Mouse (Mus musculus) midbrain, embryonic 10.5 days (tissue): Measurements from ENCODE around the gene 2010300C02Rik. TPM values are rescaled to one million over a fixed set of nuclear protein-coding genes. Genes with fewer than 3 reads are reported as not detected.

Experiments
- DNase-seq: peaks from one replicate; pipeline ENCODE4 v3.0.0-alpha.2; 2017; ENCODE audit warnings: low spot score
- H3K27ac ChIP-seq: fragments of 300-500 bp; sonication (generic); replicated peaks from 2 replicates; pipeline ENCODE4 v1.5.1; 2016; ENCODE audit warnings: mild to moderate bottlenecking
- H3K27me3 ChIP-seq: fragments of 300-500 bp; sonication (generic); 2 replicates; pipeline ENCODE4 v1.6.1; 2016; ENCODE audit warnings: low read depth, mild to moderate bottlenecking; ENCODE audit not compliant: poor library complexity, severe bottlenecking
- H3K36me3 ChIP-seq: fragments of 300-500 bp; sonication (generic); 2 replicates; pipeline ENCODE4 v1.6.1; 2016; ENCODE audit warnings: mild to moderate bottlenecking, moderate library complexity
- H3K4me1 ChIP-seq: fragments of 300-500 bp; sonication (generic); 2 replicates; pipeline ENCODE4 v1.6.1; 2016
- H3K4me3 ChIP-seq: fragments of 300-500 bp; sonication (generic); 2 replicates; pipeline ENCODE4 v1.5.1; 2016; ENCODE audit warnings: mild to moderate bottlenecking, moderate library complexity
- H3K9me3 ChIP-seq: fragments of 300-500 bp; sonication (generic); replicated peaks from 2 replicates; pipeline ENCODE4 v1.6.1; 2016; ENCODE audit warnings: mild to moderate bottlenecking
- WGBS: fragments of 180-500 bp; shearing (Covaris S2); methylation state at CpG from one replicate; pipeline ENCODE4 v1.1.7; 2016; 5-methylcytosine and 5-hydroxymethylcytosine counted together
- polyA plus RNA-seq: library from polyadenylated mRNA; unstranded; fragments of >200 nt; fragmentation: Nextera tagmentation; extraction: Ambion mirVana; gene quantifications from 2 replicates; pipeline ENCODE4 v1.2.1, GENCODE M21; 2016

Gene 2010300C02Rik
- polyA plus RNA-seq = 0.73 and 0.75 TPM in 2 replicates

- peaks cover 44% of the 10 kb centered on the region for H3K27me3 ChIP-seq
- peak within 1 kb of the TSS; percentile 69 for H3K4me3 ChIP-seq
- peaks cover 16% of the 10 kb centered on the region for H3K4me1 ChIP-seq
- peak within 1 kb of the TSS; percentile 75 for H3K27ac ChIP-seq
- no peaks in the 10 kb centered on the region for H3K36me3 ChIP-seq
- 1% methylated on average over 68 of the region's 69 CpGs for WGBS
- DNase-seq = peak; percentile 61
- no peaks in the 10 kb centered on the region for H3K9me3 ChIP-seq
Observed at GRCm38 (mm10) chr1:37719761-37720640, at the start of gene 2010300C02Rik. Gene 2010300C02Rik, minus strand, starts transcription at chr1:37720085.

- H3K9me3 ChIP-seq = no peaks in the 10 kb centered on the region
- H3K27me3 ChIP-seq = no peaks in the 10 kb centered on the region
- H3K36me3 ChIP-seq = no peaks in the 10 kb centered on the region
- H3K4me1 ChIP-seq = no peaks in the 10 kb centered on the region
- DNase-seq = no peak
- H3K4me3 ChIP-seq = no peak overlapping the region
- H3K27ac ChIP-seq = no peak overlapping the region
Observed at GRCm38 (mm10) chr1:37759407-37759806, 39.5 kb upstream of the 2010300C02Rik start.

- Histone ChIP-seq H3K4me3 (no peak overlapping the region), H3K9me3 (peaks cover 6% of the 10 kb centered on the region; the same call in 1 of the 2 replicates), H3K27ac (no peak overlapping the region), H3K36me3 (no peaks in the 10 kb centered on the region), H3K4me1 (peaks cover 12% of the 10 kb centered on the region), H3K27me3 (no peaks in the 10 kb centered on the region)
- no peak for DNase-seq
- 89% methylated on average over 9 of the region's 9 CpGs for WGBS
Observed at GRCm38 (mm10) chr1:37744650-37745259, 24.9 kb upstream of the 2010300C02Rik start.

- Histone ChIP-seq H3K27me3 (no peaks in the 10 kb centered on the region), H3K36me3 (no peaks in the 10 kb centered on the region), H3K27ac (peak overlapping the region; percentile 59), H3K4me3 (no peak overlapping the region), H3K9me3 (peaks cover 6% of the 10 kb centered on the region; the same call in 1 of the 2 replicates), H3K4me1 (peaks cover 12% of the 10 kb centered on the region)
- 48% methylated on average over 14 of the region's 14 CpGs for WGBS
- no peak for DNase-seq
Observed at GRCm38 (mm10) chr1:37742602-37743270, 22.9 kb upstream of the 2010300C02Rik start.

GRCm38 (mm10) chr1:37742126-37742525 is 22.2 kb upstream of the 2010300C02Rik start:
- no peak for DNase-seq
- no peaks in the 10 kb centered on the region for H3K27me3 ChIP-seq
- peaks cover 4% of the 10 kb centered on the region; the same call in 1 of the 2 replicates for H3K9me3 ChIP-seq
- 93% methylated on average over 11 of the region's 11 CpGs for WGBS
- H3K27ac ChIP-seq = no peak overlapping the region; the same call in 1 of the 2 replicates
- H3K4me3 ChIP-seq = no peak overlapping the region
- peaks cover 12% of the 10 kb centered on the region for H3K4me1 ChIP-seq
- no peaks in the 10 kb centered on the region for H3K36me3 ChIP-seq

GRCm38 (mm10) chr1:37740161-37740802 is 20.4 kb upstream of the 2010300C02Rik start:
- Histone ChIP-seq H3K4me1 (peaks cover 12% of the 10 kb centered on the region), H3K9me3 (no peaks in the 10 kb centered on the region), H3K27me3 (no peaks in the 10 kb centered on the region), H3K27ac (no peak overlapping the region), H3K4me3 (no peak overlapping the region), H3K36me3 (no peaks in the 10 kb centered on the region)
- 83% methylated on average over 8 of the region's 8 CpGs for WGBS
- no peak for DNase-seq

GRCm38 (mm10) chr1:37738895-37739294 is 19.0 kb upstream of the 2010300C02Rik start:
- no peaks in the 10 kb centered on the region for H3K9me3 ChIP-seq
- H3K27ac ChIP-seq = no peak overlapping the region
- no peaks in the 10 kb centered on the region for H3K36me3 ChIP-seq
- H3K4me3 ChIP-seq = no peak overlapping the region
- H3K4me1 ChIP-seq = peaks cover 12% of the 10 kb centered on the region
- no peaks in the 10 kb centered on the region for H3K27me3 ChIP-seq
- 75% methylated on average over 2 of the region's 2 CpGs for WGBS
- DNase-seq = no peak

- H3K9me3 ChIP-seq = no peaks in the 10 kb centered on the region
- 87% methylated on average over 4 of the region's 4 CpGs for WGBS
Observed at GRCm38 (mm10) chr1:37737045-37737444, 17.2 kb upstream of the 2010300C02Rik start.

GRCm38 (mm10) chr1:37735932-37736331 is 16.0 kb upstream of the 2010300C02Rik start:
- Histone ChIP-seq H3K27ac (no peak overlapping the region), H3K27me3 (no peaks in the 10 kb centered on the region), H3K36me3 (no peaks in the 10 kb centered on the region), H3K4me1 (no peaks in the 10 kb centered on the region), H3K4me3 (no peak overlapping the region), H3K9me3 (no peaks in the 10 kb centered on the region)
- DNase-seq = no peak
- WGBS = 92% methylated on average over 5 of the region's 5 CpGs

More at GRCm38 (mm10) chr1:37737045-37737444, 17.2 kb upstream of the 2010300C02Rik start:
- H3K27ac ChIP-seq = no peak overlapping the region
- no peak for DNase-seq
- no peaks in the 10 kb centered on the region for H3K4me1 ChIP-seq
- H3K27me3 ChIP-seq = no peaks in the 10 kb centered on the region
- no peaks in the 10 kb centered on the region for H3K36me3 ChIP-seq
- no peak overlapping the region for H3K4me3 ChIP-seq

GRCm38 (mm10) chr1:37734841-37735240 is 15.0 kb upstream of the 2010300C02Rik start:
- H3K27me3 ChIP-seq = no peaks in the 10 kb centered on the region

GRCm38 (mm10) chr1:37729353-37729752 is 9.5 kb upstream of the 2010300C02Rik start:
- no peaks in the 10 kb centered on the region for H3K36me3 ChIP-seq
- DNase-seq = no peak
- H3K4me1 ChIP-seq = no peaks in the 10 kb centered on the region
- H3K4me3 ChIP-seq = no peak overlapping the region
- 93% methylated on average over 8 of the region's 8 CpGs for WGBS
- H3K27ac ChIP-seq = no peak overlapping the region
- H3K27me3 ChIP-seq = no peaks in the 10 kb centered on the region
- H3K9me3 ChIP-seq = no peaks in the 10 kb centered on the region

More at GRCm38 (mm10) chr1:37734841-37735240, 15.0 kb upstream of the 2010300C02Rik start:
- H3K9me3 ChIP-seq = no peaks in the 10 kb centered on the region
- no peak overlapping the region for H3K27ac ChIP-seq
- 82% methylated on average over 7 of the region's 7 CpGs for WGBS
- no peaks in the 10 kb centered on the region for H3K36me3 ChIP-seq
- H3K4me1 ChIP-seq = no peaks in the 10 kb centered on the region
- H3K4me3 ChIP-seq = no peak overlapping the region
- no peak for DNase-seq

GRCm38 (mm10) chr1:37728053-37728452 is 8.2 kb upstream of the 2010300C02Rik start:
- Histone ChIP-seq H3K36me3 (no peaks in the 10 kb centered on the region), H3K9me3 (no peaks in the 10 kb centered on the region), H3K4me1 (no peaks in the 10 kb centered on the region), H3K4me3 (no peak overlapping the region), H3K27ac (no peak overlapping the region), H3K27me3 (no peaks in the 10 kb centered on the region)
- no peak for DNase-seq
- 74% methylated on average over 10 of the region's 10 CpGs for WGBS
